Mouse (Mus musculus): ENCODE results near the gene Elfn1. TPM values are rescaled to one million over a fixed set of nuclear protein-coding genes. Genes with fewer than 3 reads are reported as not detected.

Gene Elfn1
- polyA plus RNA-seq, 1 experiment, result 1.7 TPM

GRCm38 (mm10) chr5:140022861-140023260 is 115.1 kb downstream of the Elfn1 start:
- no peak for DNase-seq (ENCODE audit: low spot score)

GRCm38 (mm10) chr5:140023941-140024500 is 116.3 kb downstream of the Elfn1 start:
- DNase-seq (ENCODE audit: low spot score), result no peak

Other genes starting within 250 kb of the Elfn1 start
- gene Micall2, start 171.6 kb upstream of the Elfn1 start, polyA plus RNA-seq (2012; rRNA removed), result 7.1 and 8.3 TPM in 2 replicates
- gene Ints1, start 132.3 kb upstream of the Elfn1 start, polyA plus RNA-seq (2012; rRNA removed), result 12.1 and 20.9 TPM in 2 replicates
- 42.3 and 47.7 TPM in 2 replicates for gene Mafk, start 116.4 kb upstream of the Elfn1 start, polyA plus RNA-seq (2012; rRNA removed)
- gene Tmem184a, start 88.0 kb upstream of the Elfn1 start, polyA plus RNA-seq (2012; rRNA removed), result 79.8 and 112 TPM in 2 replicates
- not detected in 2 replicates for gene Gm26938, start 81.5 kb upstream of the Elfn1 start, polyA plus RNA-seq (2012; rRNA removed)
- 25.5 and 35.8 TPM in 2 replicates for gene Psmg3, start 81.1 kb upstream of the Elfn1 start, polyA plus RNA-seq (2012; rRNA removed)

Data from urinary bladder, adult 2 months (tissue).